Mouse (Mus musculus): ENCODE results near the gene Il12rb1. TPM values are rescaled to one million over a fixed set of nuclear protein-coding genes. Genes with fewer than 3 reads are reported as not detected.

Gene Il12rb1
- polyA plus RNA-seq, 1 experiment from 2014 or later = 0.45 TPM

DNA sequence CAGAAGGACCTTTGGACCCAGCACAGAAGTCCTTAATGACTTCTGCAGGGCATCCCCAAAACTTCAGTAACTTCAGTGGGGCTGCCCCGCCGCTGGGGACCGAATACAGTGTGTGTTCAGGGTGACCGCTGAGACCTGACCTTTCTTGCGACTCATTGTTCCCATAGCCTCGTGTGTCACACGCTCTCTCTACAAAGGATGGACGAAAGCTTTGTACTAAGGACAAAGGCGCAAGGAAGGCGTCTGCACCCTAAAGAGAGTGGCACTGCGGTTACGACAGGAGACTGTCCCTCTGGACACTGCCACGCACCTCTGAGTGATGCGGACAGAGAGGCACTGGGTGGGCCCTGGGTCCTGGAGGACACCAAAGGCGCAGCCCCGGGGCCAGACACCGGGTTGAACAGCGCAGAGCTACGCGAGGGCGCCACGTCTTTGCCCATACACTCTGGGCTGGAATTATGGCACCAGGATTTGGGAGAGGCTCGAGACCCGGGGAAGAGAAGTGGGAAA, 56.5 kb downstream of the Il12rb1 start:
- H3K4me3 ChIP-seq (replicated peaks; ENCODE audit: low read depth, low read length) = peak overlapping the region; percentile 64
- DNase-seq (no peak), ATAC-seq (ENCODE audit: low FRiP score, low TSS enrichment) (peak; percentile 12)
- peak overlapping the region; percentile 98 for H3K4me2 ChIP-seq (ENCODE audit: low read length)
- H3K9me3 ChIP-seq (ENCODE audit: control insufficient read depth, low read length) = no peaks in the 10 kb centered on the region
- H3K27me3 ChIP-seq (ENCODE audit: control insufficient read depth, insufficient read depth, low read length) = no peaks in the 10 kb centered on the region
- peaks cover 11% of the 10 kb centered on the region for H3K36me3 ChIP-seq (ENCODE audit: control insufficient read depth, insufficient read depth, low read length)
- H3K27ac ChIP-seq (replicated peaks; ENCODE audit: low read depth, low read length) = peak overlapping the region; percentile 98
- WGBS = under 1% methylated on average over 24 of the region's 24 CpGs
- peak overlapping the region; percentile 85 for H3K9ac ChIP-seq (replicated peaks; ENCODE audit: low read length)
- peaks cover 47% of the 10 kb centered on the region for H3K4me1 ChIP-seq (ENCODE audit: control insufficient read depth, insufficient read depth, low read length)

DNA sequence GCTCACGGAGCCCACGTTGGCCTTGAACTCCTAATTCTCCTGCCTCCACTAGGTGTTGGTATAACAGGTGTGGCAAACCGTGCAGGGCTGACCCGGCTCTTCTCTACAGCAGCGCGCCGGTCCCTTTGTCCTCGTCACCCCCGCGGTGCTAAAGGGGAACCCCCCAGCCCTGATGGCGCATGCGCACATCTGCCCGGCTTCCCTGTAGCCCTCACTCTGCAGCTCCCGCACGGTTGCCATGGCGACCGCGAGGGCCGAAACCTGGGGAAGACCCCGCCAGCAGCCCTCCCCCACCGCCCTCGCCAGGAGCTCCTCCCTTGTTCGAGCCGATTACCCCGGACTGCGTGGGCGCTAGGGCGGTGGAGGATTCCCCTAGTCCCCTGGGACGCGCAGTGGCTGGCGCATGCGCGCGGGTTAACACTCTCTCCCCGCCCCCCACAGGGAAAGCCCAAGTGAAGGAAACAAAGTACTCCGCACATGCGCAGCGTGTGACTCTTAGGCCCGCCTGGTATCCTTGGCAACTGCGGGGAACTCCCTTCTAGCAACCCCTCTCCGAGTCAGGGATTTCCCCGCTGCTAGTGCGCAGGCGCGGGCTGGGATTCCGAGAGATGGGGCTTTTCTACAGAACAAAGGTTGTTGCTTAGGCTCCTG, 57.2 kb downstream of the Il12rb1 start:
- Histone ChIP-seq H3K9ac (replicated peaks; ENCODE audit: low read length) (peak overlapping the region; percentile 85), H3K36me3 (ENCODE audit: control insufficient read depth, insufficient read depth, low read length) (peaks cover 11% of the 10 kb centered on the region), H3K9me3 (ENCODE audit: control insufficient read depth, low read length) (no peaks in the 10 kb centered on the region), H3K4me3 (replicated peaks; ENCODE audit: low read depth, low read length) (peak overlapping the region; percentile 64), H3K27me3 (ENCODE audit: control insufficient read depth, insufficient read depth, low read length) (no peaks in the 10 kb centered on the region), H3K4me2 (ENCODE audit: low read length) (peak overlapping the region; percentile 98), H3K4me1 (ENCODE audit: control insufficient read depth, insufficient read depth, low read length) (peaks cover 47% of the 10 kb centered on the region), H3K27ac (replicated peaks; ENCODE audit: low read depth, low read length) (peak overlapping the region; percentile 98)
- under 1% methylated on average over 46 of the region's 46 CpGs for WGBS
- DNase-seq = peak; percentile 100
- peak; percentile 88 for ATAC-seq (ENCODE audit: low FRiP score, low TSS enrichment)

DNA sequence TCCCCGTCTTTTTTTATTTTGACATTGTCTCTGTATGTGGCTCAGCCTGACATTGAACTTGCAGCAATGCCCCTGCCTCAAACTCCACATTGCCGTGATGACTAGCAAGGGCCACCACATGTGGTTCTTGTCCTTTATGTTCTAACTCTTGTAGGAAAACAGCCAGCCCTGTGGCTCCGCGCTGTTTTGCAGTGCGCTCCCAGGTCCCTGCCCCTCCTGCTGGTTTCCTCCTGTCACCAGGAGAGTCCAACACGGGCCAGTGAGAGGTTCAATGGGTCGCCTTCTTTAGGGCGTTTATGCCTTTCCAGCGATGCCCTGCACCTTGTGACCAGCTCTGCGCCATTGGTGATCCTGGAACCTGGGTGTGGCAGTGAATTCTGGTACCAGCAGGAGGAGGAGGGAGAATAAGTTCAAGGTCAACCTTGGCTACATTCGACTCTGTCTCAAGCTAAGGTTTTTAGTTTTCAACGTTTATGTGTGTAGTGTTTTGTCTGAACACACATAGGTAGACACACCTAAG, 57.8 kb downstream of the Il12rb1 start:
- ATAC-seq (ENCODE audit: low FRiP score, low TSS enrichment) = peak; percentile 7; the same call in 1 of the 2 replicates
- Histone ChIP-seq H3K9ac (replicated peaks; ENCODE audit: low read length) (peak overlapping the region; percentile 59), H3K36me3 (ENCODE audit: control insufficient read depth, insufficient read depth, low read length) (peaks cover 11% of the 10 kb centered on the region), H3K4me2 (ENCODE audit: low read length) (peak overlapping the region; percentile 98), H3K4me1 (ENCODE audit: control insufficient read depth, insufficient read depth, low read length) (peaks cover 47% of the 10 kb centered on the region), H3K4me3 (replicated peaks; ENCODE audit: low read depth, low read length) (peak overlapping the region; percentile 64), H3K9me3 (ENCODE audit: control insufficient read depth, low read length) (no peaks in the 10 kb centered on the region), H3K27me3 (ENCODE audit: control insufficient read depth, insufficient read depth, low read length) (no peaks in the 10 kb centered on the region), H3K27ac (replicated peaks; ENCODE audit: low read depth, low read length) (peak overlapping the region; percentile 98)
- WGBS = 8% methylated on average over 12 of the region's 12 CpGs
- DNase-seq = no peak

DNA sequence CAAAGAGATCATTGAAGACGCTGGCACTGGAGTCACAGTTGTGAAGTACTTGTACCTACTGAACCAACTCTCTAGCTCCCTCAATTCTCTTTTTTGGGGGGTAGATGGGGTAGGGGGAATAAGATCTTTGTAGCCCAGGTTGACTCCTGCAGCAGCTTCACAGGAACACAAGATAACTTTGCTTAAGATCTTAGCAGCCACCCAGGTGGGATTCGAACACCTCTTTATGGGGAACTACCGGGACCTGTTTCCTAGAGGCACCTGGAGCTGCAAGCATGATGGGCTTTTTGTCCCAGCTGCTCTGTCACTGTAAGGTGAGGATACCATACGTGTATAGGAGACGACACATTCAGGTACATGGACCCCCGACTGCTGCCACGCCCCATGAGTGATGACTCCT, 58.3 kb downstream of the Il12rb1 start:
- no peaks in the 10 kb centered on the region for H3K27me3 ChIP-seq (ENCODE audit: control insufficient read depth, insufficient read depth, low read length)
- ATAC-seq (ENCODE audit: low FRiP score, low TSS enrichment) = no peak
- no peaks in the 10 kb centered on the region for H3K9me3 ChIP-seq (ENCODE audit: control insufficient read depth, low read length)
- peak overlapping the region; percentile 98 for H3K27ac ChIP-seq (replicated peaks; ENCODE audit: low read depth, low read length)
- H3K36me3 ChIP-seq (ENCODE audit: control insufficient read depth, insufficient read depth, low read length) = peaks cover 11% of the 10 kb centered on the region
- peak overlapping the region; percentile 59; the same call in 1 of the 2 replicates for H3K9ac ChIP-seq (replicated peaks; ENCODE audit: low read length)
- WGBS = 83% methylated on average over 7 of the region's 7 CpGs
- peak overlapping the region; percentile 98 for H3K4me2 ChIP-seq (ENCODE audit: low read length)
- peaks cover 46% of the 10 kb centered on the region for H3K4me1 ChIP-seq (ENCODE audit: control insufficient read depth, insufficient read depth, low read length)
- no peak for DNase-seq
- H3K4me3 ChIP-seq (replicated peaks; ENCODE audit: low read depth, low read length) = no peak overlapping the region

DNA sequence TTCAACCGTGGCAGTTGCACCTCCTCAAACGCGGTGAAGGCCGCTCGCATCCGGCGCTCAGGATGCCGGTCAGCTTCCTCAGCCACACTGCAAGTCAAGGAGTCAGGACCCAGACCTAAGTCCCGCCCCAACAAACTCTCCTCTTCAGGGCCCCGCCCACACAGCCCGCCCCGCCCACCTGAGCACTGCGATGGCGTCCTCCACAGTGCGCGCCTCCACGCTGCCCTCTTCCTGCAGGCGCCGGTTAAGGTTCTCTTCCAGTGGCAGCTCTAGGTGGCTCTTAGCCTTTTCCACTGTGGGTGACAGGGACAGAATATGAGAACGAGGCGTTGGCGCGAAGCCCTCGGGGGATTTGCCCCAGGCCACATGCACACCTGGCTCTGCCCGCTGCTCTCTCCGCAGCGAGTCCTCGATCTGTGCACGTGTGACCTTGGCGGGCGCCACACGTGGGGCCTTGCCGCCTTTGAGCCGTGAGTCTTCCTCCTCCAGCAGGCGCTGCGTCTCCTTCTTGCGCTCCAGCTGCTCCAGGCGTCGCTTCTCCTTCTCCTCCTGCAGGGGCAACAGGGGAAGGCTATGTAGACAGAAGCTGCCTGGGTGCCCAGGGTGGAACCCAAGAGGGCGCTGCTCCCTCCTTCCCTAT, 60.4 kb downstream of the Il12rb1 start:
- no peaks in the 10 kb centered on the region for H3K9me3 ChIP-seq (ENCODE audit: control insufficient read depth, low read length)
- H3K9ac ChIP-seq (replicated peaks; ENCODE audit: low read length) = peak overlapping the region; percentile 13
- WGBS = 12% methylated on average over 40 of the region's 40 CpGs
- DNase-seq (peak; percentile 64), ATAC-seq (ENCODE audit: low FRiP score, low TSS enrichment) (no peak)
- H3K27me3 ChIP-seq (ENCODE audit: control insufficient read depth, insufficient read depth, low read length) = no peaks in the 10 kb centered on the region
- H3K4me1 ChIP-seq (ENCODE audit: control insufficient read depth, insufficient read depth, low read length) = peaks cover 41% of the 10 kb centered on the region
- peak overlapping the region; percentile 34 for H3K4me2 ChIP-seq (ENCODE audit: low read length)
- H3K4me3 ChIP-seq (replicated peaks; ENCODE audit: low read depth, low read length) = no peak overlapping the region
- H3K36me3 ChIP-seq (ENCODE audit: control insufficient read depth, insufficient read depth, low read length) = peaks cover 11% of the 10 kb centered on the region
- peak overlapping the region; percentile 81 for H3K27ac ChIP-seq (replicated peaks; ENCODE audit: low read depth, low read length)

DNA sequence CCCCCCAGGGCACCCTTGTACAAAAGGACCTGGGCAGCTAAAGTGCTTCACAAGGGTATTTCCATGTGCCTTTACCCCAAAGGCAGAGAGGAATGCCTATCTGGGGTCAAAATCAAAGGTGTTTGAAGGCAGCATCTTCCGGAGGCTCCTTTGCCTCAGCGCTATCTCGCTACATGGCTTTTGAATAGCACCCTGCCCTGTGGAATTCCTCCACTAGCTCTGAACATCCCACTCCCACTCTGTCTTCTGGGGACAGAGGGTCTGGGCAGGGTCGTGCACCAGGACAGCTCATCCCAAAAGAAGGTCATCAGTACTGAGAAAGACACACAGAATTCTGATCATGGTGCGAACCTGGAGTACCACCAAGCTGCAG, 60.9 kb downstream of the Il12rb1 start:
- peaks cover 11% of the 10 kb centered on the region for H3K36me3 ChIP-seq (ENCODE audit: control insufficient read depth, insufficient read depth, low read length)
- peaks cover 37% of the 10 kb centered on the region for H3K4me1 ChIP-seq (ENCODE audit: control insufficient read depth, insufficient read depth, low read length)
- H3K4me3 ChIP-seq (replicated peaks; ENCODE audit: low read depth, low read length) = no peak overlapping the region
- H3K27me3 ChIP-seq (ENCODE audit: control insufficient read depth, insufficient read depth, low read length) = no peaks in the 10 kb centered on the region
- ATAC-seq (ENCODE audit: low FRiP score, low TSS enrichment) = no peak
- H3K9ac ChIP-seq (replicated peaks; ENCODE audit: low read length) = peak overlapping the region; percentile 13
- 34% methylated on average over 5 of the region's 5 CpGs for WGBS
- H3K4me2 ChIP-seq (ENCODE audit: low read length) = peak overlapping the region; percentile 34
- H3K27ac ChIP-seq (replicated peaks; ENCODE audit: low read depth, low read length) = peak overlapping the region; percentile 81
- DNase-seq = no peak
- H3K9me3 ChIP-seq (ENCODE audit: control insufficient read depth, low read length) = no peaks in the 10 kb centered on the region

DNA sequence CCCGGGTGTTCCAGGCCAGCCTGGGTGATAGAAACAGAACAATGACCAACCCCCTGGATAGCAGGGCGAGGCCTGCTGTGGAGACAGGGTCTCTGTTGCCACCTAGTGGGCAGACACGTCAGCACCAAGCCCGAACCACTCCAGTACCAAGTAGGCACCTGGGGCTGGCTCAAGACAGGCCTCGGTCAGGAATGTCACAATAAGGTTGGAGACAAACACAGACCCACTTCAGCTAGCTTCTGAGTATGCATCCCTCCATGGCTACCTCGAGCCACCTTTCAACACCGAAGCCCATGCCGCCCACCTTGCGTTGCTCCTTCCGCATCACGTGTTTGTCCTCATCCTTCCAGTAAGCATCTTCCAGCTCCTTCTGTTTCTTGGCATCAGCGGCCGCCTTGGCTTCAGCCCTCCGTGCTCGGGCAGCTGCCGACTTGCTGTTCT, 61.4 kb downstream of the Il12rb1 start:
- Histone ChIP-seq H3K4me3 (replicated peaks; ENCODE audit: low read depth, low read length) (no peak overlapping the region), H3K4me1 (ENCODE audit: control insufficient read depth, insufficient read depth, low read length) (peaks cover 33% of the 10 kb centered on the region), H3K27me3 (ENCODE audit: control insufficient read depth, insufficient read depth, low read length) (no peaks in the 10 kb centered on the region), H3K27ac (replicated peaks; ENCODE audit: low read depth, low read length) (peak overlapping the region; percentile 81), H3K4me2 (ENCODE audit: low read length) (peak overlapping the region; percentile 34; the same call in 1 of the 2 replicates), H3K36me3 (ENCODE audit: control insufficient read depth, insufficient read depth, low read length) (peaks cover 11% of the 10 kb centered on the region), H3K9ac (replicated peaks; ENCODE audit: low read length) (peak overlapping the region; percentile 13), H3K9me3 (ENCODE audit: control insufficient read depth, low read length) (no peaks in the 10 kb centered on the region)
- peak; percentile 91 for DNase-seq
- peak; percentile 3; the same call in 1 of the 2 replicates for ATAC-seq (ENCODE audit: low FRiP score, low TSS enrichment)
- 49% methylated on average over 16 of the region's 16 CpGs for WGBS

Data from midbrain, embryonic 14.5 days (tissue).